Mouse (Mus musculus): ENCODE measurements around the gene Numbl. TPM values are rescaled to one million over a fixed set of nuclear protein-coding genes. Genes with fewer than 3 reads are reported as not detected.
A peak's percentile ranks its signal among the peaks of the same experiment; 100 is the strongest.
"Not testable (repeated sequence)": the region's sequence is repeated elsewhere in the genome, so short reads cannot be mapped to it uniquely, and the experiment has no call there.

The Numbl gene
- polyA plus RNA-seq, 1 experiment from 2014 or later = 60.7 TPM

DNA sequence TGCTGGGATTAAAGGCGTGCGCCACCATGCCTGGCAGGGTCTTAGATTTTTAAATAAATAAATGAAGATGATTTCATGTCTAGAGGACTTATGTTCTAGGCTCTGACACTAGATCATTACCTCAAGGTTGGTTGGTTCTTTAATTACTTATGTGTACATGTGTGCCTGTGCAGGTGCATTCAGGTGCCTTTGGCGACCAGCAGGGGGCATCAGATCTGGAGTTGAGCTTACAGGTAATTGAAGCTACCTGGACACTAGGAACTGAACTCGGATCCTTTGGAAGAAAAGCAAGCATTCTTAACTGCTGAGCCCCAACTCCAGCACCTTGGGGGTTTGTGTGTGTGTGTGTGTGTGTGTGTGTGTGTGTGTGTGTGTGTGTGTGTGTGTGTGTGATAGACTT, 27.5 kb upstream of the Numbl start:
- Histone ChIP-seq H3K4me1 (peaks cover 45% of the 10 kb centered on the region), H3K4me2 (no peak overlapping the region), H3K27me3 (replicated peaks) (no peaks in the 10 kb centered on the region), H3K27ac (replicated peaks) (no peak overlapping the region), H3K4me3 (replicated peaks) (no peak overlapping the region), H3K36me3 (no peaks in the 10 kb centered on the region), H3K9me3 (replicated peaks) (no peaks in the 10 kb centered on the region), H3K9ac (replicated peaks) (no peak overlapping the region)
- 80% methylated on average over 4 of the region's 4 CpGs for WGBS
- no peak for ATAC-seq (ENCODE audit: low FRiP score)

GRCm38 (mm10) chr7:27231693-27232331, 26.4 kb upstream of the Numbl start:
- no peak for ATAC-seq (ENCODE audit: low FRiP score)

DNA sequence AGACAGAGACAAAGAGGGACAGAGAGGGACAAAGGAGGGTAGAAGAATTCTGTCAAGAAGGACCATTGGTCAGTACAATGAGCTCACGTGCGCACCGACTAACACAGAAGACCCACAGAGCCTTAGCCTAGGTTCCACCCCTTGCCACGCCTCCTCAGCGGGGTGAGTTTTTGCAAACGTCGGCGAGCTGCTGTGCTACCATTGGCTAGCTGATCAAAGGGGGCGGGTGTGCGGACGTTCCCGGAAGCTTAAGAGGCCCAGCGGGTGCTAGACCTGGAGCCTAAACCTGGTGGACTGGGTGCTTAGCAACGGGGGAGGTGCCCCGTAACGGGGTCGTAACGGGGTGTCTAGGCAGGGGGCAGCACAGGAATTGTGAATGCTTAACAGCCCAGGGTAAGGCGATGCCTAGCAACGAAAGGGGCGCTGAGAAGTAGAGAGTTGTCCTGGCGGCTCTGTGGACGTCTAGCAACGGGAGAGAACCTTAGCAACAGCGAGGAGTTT, 25.4 kb upstream of the Numbl start, which contains the start of gene Coq8b:
TSS of gene Coq8b (plus strand) at position 243 of the 501 bp plus-strand sequence.
- peak within 1 kb of the TSS; percentile 78 for H3K27ac ChIP-seq (replicated peaks)
- H3K36me3 ChIP-seq = no peaks in the 10 kb centered on the region
- peak within 1 kb of the TSS; percentile 48 for H3K9ac ChIP-seq (replicated peaks)
- H3K9me3 ChIP-seq (replicated peaks) = no peaks in the 10 kb centered on the region
- H3K4me3 ChIP-seq (replicated peaks) = peak within 1 kb of the TSS; percentile 61
- 0% methylated on average over 25 of the region's 25 CpGs for WGBS
- H3K4me2 ChIP-seq = peak within 1 kb of the TSS; percentile 68
- peak; percentile 93 for ATAC-seq (ENCODE audit: low FRiP score)
- H3K4me1 ChIP-seq = peaks cover 24% of the 10 kb centered on the region
- no peaks in the 10 kb centered on the region for H3K27me3 ChIP-seq (replicated peaks)

More at GRCm38 (mm10) chr7:27231693-27232331, 26.4 kb upstream of the Numbl start:
- H3K27me3 ChIP-seq (replicated peaks) = no peaks in the 10 kb centered on the region
- 0 out of 2 replicates have a peak overlapping the region, but pooled peaks have one; percentile 68 for H3K4me2 ChIP-seq
- H3K9ac ChIP-seq (replicated peaks) = no peak overlapping the region
- WGBS = 76% methylated on average over 7 of the region's 7 CpGs
- H3K36me3 ChIP-seq = no peaks in the 10 kb centered on the region
- H3K27ac ChIP-seq (replicated peaks) = peak overlapping the region; percentile 78
- H3K9me3 ChIP-seq (replicated peaks) = no peaks in the 10 kb centered on the region
- H3K4me1 ChIP-seq = peaks cover 34% of the 10 kb centered on the region
- H3K4me3 ChIP-seq (replicated peaks) = no peak overlapping the region

GRCm38 (mm10) chr7:27233300-27233699, 24.9 kb upstream of the Numbl start:
- peak; percentile 36; the same call in 1 of the 2 replicates for ATAC-seq (ENCODE audit: low FRiP score)

DNA sequence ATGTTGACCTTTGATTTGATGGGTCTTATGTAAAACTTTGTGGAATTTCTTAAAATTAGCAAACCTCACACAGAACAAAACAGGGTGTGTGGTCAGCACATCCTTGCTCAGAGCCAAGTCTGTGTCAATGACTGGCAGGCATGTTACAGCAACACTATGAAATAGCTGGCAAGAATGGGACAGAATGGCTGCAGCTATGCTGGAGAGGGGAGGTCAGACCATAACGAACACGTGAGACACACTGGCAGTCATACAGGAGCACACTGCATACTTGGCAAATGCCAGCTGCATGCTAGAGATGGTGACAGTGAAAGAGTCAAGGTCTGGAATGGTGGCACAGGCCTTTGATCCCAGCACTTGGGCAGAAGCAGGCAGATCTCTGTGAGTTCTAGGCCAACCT, 22.5 kb upstream of the Numbl start:
- Histone ChIP-seq H3K4me2 (no peak overlapping the region), H3K36me3 (peaks cover 10% of the 10 kb centered on the region), H3K9me3 (replicated peaks) (no peaks in the 10 kb centered on the region), H3K27ac (replicated peaks) (no peak overlapping the region), H3K4me1 (peaks cover 17% of the 10 kb centered on the region), H3K4me3 (replicated peaks) (no peak overlapping the region), H3K9ac (replicated peaks) (no peak overlapping the region), H3K27me3 (replicated peaks) (no peaks in the 10 kb centered on the region)
- ATAC-seq (ENCODE audit: low FRiP score) = no peak
- 94% methylated on average over 2 of the region's 2 CpGs for WGBS

More at GRCm38 (mm10) chr7:27233300-27233699, 24.9 kb upstream of the Numbl start:
- no peaks in the 10 kb centered on the region for H3K36me3 ChIP-seq
- 4% methylated on average over 6 of the region's 6 CpGs for WGBS
- H3K9ac ChIP-seq (replicated peaks) = peak overlapping the region; percentile 48
- H3K27ac ChIP-seq (replicated peaks) = peak overlapping the region; percentile 78
- peak overlapping the region; percentile 61 for H3K4me3 ChIP-seq (replicated peaks)
- H3K4me1 ChIP-seq = peaks cover 24% of the 10 kb centered on the region
- peak overlapping the region; percentile 68 for H3K4me2 ChIP-seq
- H3K27me3 ChIP-seq (replicated peaks) = no peaks in the 10 kb centered on the region
- H3K9me3 ChIP-seq (replicated peaks) = no peaks in the 10 kb centered on the region

- no peak overlapping the region for H3K4me2 ChIP-seq
- H3K4me1 ChIP-seq = peaks cover 13% of the 10 kb centered on the region
- H3K4me3 ChIP-seq (replicated peaks) = no peak overlapping the region
- H3K27me3 ChIP-seq (replicated peaks) = no peaks in the 10 kb centered on the region
- H3K9ac ChIP-seq (replicated peaks) = no peak overlapping the region
- H3K36me3 ChIP-seq = peaks cover 26% of the 10 kb centered on the region
- no peaks in the 10 kb centered on the region for H3K9me3 ChIP-seq (replicated peaks)
- H3K27ac ChIP-seq (replicated peaks) = no peak overlapping the region
- no peak for ATAC-seq (ENCODE audit: low FRiP score)
- 93% methylated on average over 2 of the region's 2 CpGs for WGBS
Measured at GRCm38 (mm10) chr7:27237527-27237926, 20.7 kb upstream of the Numbl start.

DNA sequence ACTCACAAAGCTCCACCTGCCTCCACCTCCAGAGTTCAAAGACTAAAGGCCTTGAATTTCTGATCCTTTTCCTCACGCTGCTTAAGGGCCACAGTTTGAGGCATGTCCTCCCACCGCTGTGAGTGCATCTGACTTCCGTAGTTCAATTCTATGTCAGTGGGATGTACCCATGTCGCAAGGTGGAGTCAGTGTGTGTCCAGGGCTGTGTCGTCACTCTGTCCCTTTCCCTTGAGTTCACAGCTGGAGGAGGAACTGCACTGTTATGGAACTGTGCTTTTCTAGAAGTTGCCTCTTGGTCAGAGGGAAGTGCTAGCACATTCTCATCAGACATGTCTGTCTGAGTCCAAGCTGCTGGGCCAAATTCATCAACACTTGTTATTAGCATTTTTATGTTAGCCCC, 19.7 kb upstream of the Numbl start:
- H3K36me3 ChIP-seq = peaks cover 37% of the 10 kb centered on the region
- H3K27ac ChIP-seq (replicated peaks) = no peak overlapping the region
- 86% methylated on average over 5 of the region's 5 CpGs for WGBS
- no peaks in the 10 kb centered on the region for H3K9me3 ChIP-seq (replicated peaks)
- H3K27me3 ChIP-seq (replicated peaks) = no peaks in the 10 kb centered on the region
- H3K4me1 ChIP-seq = peaks cover 9% of the 10 kb centered on the region
- H3K4me2 ChIP-seq = no peak overlapping the region
- ATAC-seq (ENCODE audit: low FRiP score) = no peak
- no peak overlapping the region for H3K9ac ChIP-seq (replicated peaks)
- no peak overlapping the region for H3K4me3 ChIP-seq (replicated peaks)

DNA sequence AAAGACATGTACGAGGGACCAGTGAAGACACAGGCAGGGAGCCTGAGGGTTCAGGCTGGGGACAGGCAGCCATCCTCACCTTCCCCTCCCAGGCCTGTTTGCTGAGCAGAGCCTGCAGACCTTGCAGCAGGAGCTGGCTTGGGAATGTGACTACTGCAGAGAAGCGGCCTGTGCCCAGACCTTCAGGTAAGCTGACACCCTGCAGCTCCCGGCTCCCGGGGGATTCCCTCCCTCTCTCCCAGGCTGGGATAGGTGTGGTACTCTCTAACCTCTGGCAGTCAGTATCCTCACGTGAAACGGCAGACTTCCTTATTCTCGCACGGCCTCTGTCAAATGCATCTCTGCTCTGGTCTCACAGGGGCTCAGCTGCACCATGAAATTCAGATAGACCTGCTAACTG, 15.0 kb upstream of the Numbl start:
- no peaks in the 10 kb centered on the region for H3K27me3 ChIP-seq (replicated peaks)
- H3K9ac ChIP-seq (replicated peaks) = no peak overlapping the region
- H3K27ac ChIP-seq (replicated peaks) = no peak overlapping the region
- H3K4me3 ChIP-seq (replicated peaks) = no peak overlapping the region
- ATAC-seq (ENCODE audit: low FRiP score) = no peak
- no peaks in the 10 kb centered on the region for H3K9me3 ChIP-seq (replicated peaks)
- 74% methylated on average over 8 of the region's 8 CpGs for WGBS
- H3K4me2 ChIP-seq = no peak overlapping the region
- no peaks in the 10 kb centered on the region for H3K4me1 ChIP-seq
- peaks cover 63% of the 10 kb centered on the region for H3K36me3 ChIP-seq

- not testable (repeated sequence) for H3K4me1 ChIP-seq; H3K4me2 ChIP-seq; H3K9me3 ChIP-seq (replicated peaks); H3K27me3 ChIP-seq (replicated peaks); H3K27ac ChIP-seq (replicated peaks); ATAC-seq (ENCODE audit: low FRiP score); H3K9ac ChIP-seq (replicated peaks); H3K4me3 ChIP-seq (replicated peaks)
- peaks cover 63% of the 10 kb centered on the region for H3K36me3 ChIP-seq
- WGBS = 92% methylated on average over 2 of the region's 2 CpGs
Measured at GRCm38 (mm10) chr7:27244088-27244487, 14.1 kb upstream of the Numbl start.

DNA sequence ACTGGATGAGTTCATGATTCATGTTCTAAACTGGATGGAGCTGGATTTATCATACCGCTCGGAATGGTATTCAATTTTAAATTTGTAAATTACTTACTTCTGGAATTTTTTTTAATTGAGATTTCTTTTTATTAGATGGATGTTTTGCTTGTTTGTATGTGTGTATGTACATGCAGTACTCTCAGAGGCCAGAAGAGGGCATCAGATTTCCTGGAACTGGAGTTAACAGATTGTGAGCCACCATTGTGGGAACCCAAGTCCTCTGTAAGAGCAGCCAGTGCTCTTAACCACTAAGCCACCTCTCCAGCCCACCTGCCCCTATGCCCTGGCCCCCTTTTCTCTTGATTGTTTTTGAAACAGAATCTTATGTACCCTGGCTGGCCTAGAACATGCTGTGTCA, 9.1 kb upstream of the Numbl start:
- ATAC-seq (ENCODE audit: low FRiP score) = no peak
- H3K4me1 ChIP-seq = no peaks in the 10 kb centered on the region
- H3K27me3 ChIP-seq (replicated peaks) = no peaks in the 10 kb centered on the region
- no peak overlapping the region for H3K4me3 ChIP-seq (replicated peaks)
- WGBS = 93% methylated on average over 2 of the region's 2 CpGs
- H3K36me3 ChIP-seq = peaks cover 44% of the 10 kb centered on the region
- no peak overlapping the region for H3K27ac ChIP-seq (replicated peaks)
- no peaks in the 10 kb centered on the region for H3K9me3 ChIP-seq (replicated peaks)
- H3K4me2 ChIP-seq = no peak overlapping the region
- no peak overlapping the region for H3K9ac ChIP-seq (replicated peaks)

DNA sequence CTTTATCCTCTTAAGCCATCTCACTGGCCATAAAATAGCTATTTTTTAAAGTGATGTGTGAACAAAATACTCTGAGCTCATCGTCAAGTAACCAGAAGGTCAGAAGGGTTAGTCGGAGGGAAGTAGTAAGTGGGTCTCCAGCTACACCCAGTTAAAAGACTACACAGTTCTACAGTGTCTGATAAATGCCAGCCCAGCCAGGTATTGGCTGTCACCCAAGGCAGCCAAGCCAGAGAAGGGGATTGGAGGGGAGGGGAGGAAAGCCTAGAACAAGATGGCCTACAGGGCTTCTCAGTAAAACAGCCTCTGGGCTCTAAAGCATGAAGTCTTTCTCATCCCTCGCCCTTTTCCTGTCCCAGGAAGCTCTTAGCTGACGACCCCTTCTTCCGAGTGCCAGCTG, 8.3 kb upstream of the Numbl start:
- Histone ChIP-seq H3K36me3 (peaks cover 44% of the 10 kb centered on the region), H3K9ac (replicated peaks) (no peak overlapping the region), H3K4me1 (no peaks in the 10 kb centered on the region), H3K27ac (replicated peaks) (no peak overlapping the region), H3K4me3 (replicated peaks) (no peak overlapping the region), H3K4me2 (no peak overlapping the region), H3K27me3 (replicated peaks) (no peaks in the 10 kb centered on the region), H3K9me3 (replicated peaks) (no peaks in the 10 kb centered on the region)
- ATAC-seq (ENCODE audit: low FRiP score) = no peak
- WGBS = 92% methylated on average over 5 of the region's 5 CpGs

GRCm38 (mm10) chr7:27251946-27252345, 6.3 kb upstream of the Numbl start:
- Histone ChIP-seq H3K9ac (replicated peaks) (no peak overlapping the region), H3K27me3 (replicated peaks) (no peaks in the 10 kb centered on the region), H3K4me1 (peaks cover 8% of the 10 kb centered on the region), H3K9me3 (replicated peaks) (no peaks in the 10 kb centered on the region), H3K36me3 (peaks cover 30% of the 10 kb centered on the region), H3K27ac (replicated peaks) (no peak overlapping the region), H3K4me3 (replicated peaks) (no peak overlapping the region), H3K4me2 (no peak overlapping the region)
- no peak for ATAC-seq (ENCODE audit: low FRiP score)
- 89% methylated on average over 6 of the region's 6 CpGs for WGBS
